Mouse (Mus musculus): ENCODE measurements around the gene Qk. TPM values are rescaled to one million over a fixed set of nuclear protein-coding genes. Genes with fewer than 3 reads are reported as not detected.

Qk gene
- polyA plus RNA-seq, 1 experiment from 2014 or later = 64.6 TPM

DNA sequence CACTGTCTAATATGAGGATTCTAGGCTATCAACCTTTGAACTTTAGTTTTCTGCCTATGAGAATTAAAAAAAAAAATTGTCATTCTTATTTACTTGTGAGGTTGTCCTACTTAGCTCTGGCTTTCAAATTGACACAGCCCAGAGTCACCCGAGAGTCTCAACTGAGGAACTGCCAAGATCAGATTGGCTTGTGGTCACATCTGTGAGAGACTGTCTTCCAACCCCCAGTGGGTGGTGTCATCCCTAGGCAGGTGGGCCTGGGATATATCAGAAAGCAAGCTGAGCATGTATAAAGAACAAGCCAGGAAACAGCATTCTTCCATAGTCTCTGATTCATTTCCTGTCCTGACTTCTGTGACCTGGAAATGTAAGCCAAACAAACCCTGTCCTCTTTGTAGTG is 128.8 kb downstream of the Qk start:
- Histone ChIP-seq H3K4me1 (ENCODE audit: control insufficient read depth, insufficient read depth, low read length) (0 out of 2 replicates have a peak, but pooled peaks cover 3% of the 10 kb centered on the region), H3K9me3 (ENCODE audit: control insufficient read depth, low read length) (no peaks in the 10 kb centered on the region), H3K4me3 (ENCODE audit: low read depth, low read length) (no peak overlapping the region), H3K4me2 (ENCODE audit: low read depth, low read length) (no peak overlapping the region), H3K9ac (replicated peaks; ENCODE audit: low read depth, low read length) (no peak overlapping the region), H3K27me3 (ENCODE audit: control insufficient read depth, insufficient read depth, low read length) (no peaks in the 10 kb centered on the region), H3K36me3 (ENCODE audit: control insufficient read depth, insufficient read depth, low read length) (no peaks in the 10 kb centered on the region), H3K27ac (ENCODE audit: low read depth, low read length) (no peak overlapping the region)
- WGBS = 79% methylated on average over 1 of the region's 1 CpGs
- no peak for ATAC-seq (ENCODE audit: low read depth)

GRCm38 (mm10) chr17:10188481-10188880 is 131.2 kb downstream of the Qk start:
- H3K9ac ChIP-seq (replicated peaks; ENCODE audit: low read depth, low read length) = no peak overlapping the region
- WGBS = 65% methylated on average over 3 of the region's 3 CpGs
- no peaks in the 10 kb centered on the region for H3K27me3 ChIP-seq (ENCODE audit: control insufficient read depth, insufficient read depth, low read length)
- no peaks in the 10 kb centered on the region for H3K36me3 ChIP-seq (ENCODE audit: control insufficient read depth, insufficient read depth, low read length)
- no peak overlapping the region for H3K4me3 ChIP-seq (ENCODE audit: low read depth, low read length)
- H3K4me2 ChIP-seq (ENCODE audit: low read depth, low read length) = no peak overlapping the region
- no peak for ATAC-seq (ENCODE audit: low read depth)
- H3K9me3 ChIP-seq (ENCODE audit: control insufficient read depth, low read length) = no peaks in the 10 kb centered on the region
- H3K4me1 ChIP-seq (ENCODE audit: control insufficient read depth, insufficient read depth, low read length) = 0 out of 2 replicates have a peak, but pooled peaks cover 3% of the 10 kb centered on the region
- H3K27ac ChIP-seq (ENCODE audit: low read depth, low read length) = no peak overlapping the region

- Histone ChIP-seq H3K36me3 (ENCODE audit: control insufficient read depth, insufficient read depth, low read length) (no peaks in the 10 kb centered on the region), H3K4me1 (ENCODE audit: control insufficient read depth, insufficient read depth, low read length) (0 out of 2 replicates have a peak, but pooled peaks cover 3% of the 10 kb centered on the region), H3K4me2 (ENCODE audit: low read depth, low read length) (no peak overlapping the region), H3K9ac (replicated peaks; ENCODE audit: low read depth, low read length) (no peak overlapping the region), H3K27me3 (ENCODE audit: control insufficient read depth, insufficient read depth, low read length) (no peaks in the 10 kb centered on the region), H3K27ac (ENCODE audit: low read depth, low read length) (no peak overlapping the region), H3K9me3 (ENCODE audit: control insufficient read depth, low read length) (no peaks in the 10 kb centered on the region), H3K4me3 (ENCODE audit: low read depth, low read length) (no peak overlapping the region)
- ATAC-seq (ENCODE audit: low read depth) = no peak
- 73% methylated on average over 4 of the region's 4 CpGs for WGBS
These were observed 132.1 kb downstream of the Qk start for GRCm38 (mm10) chr17:10187431-10188020.

GRCm38 (mm10) chr17:10181761-10182160 is 137.9 kb downstream of the Qk start:
- Histone ChIP-seq H3K4me1 (ENCODE audit: control insufficient read depth, insufficient read depth, low read length) (0 out of 2 replicates have a peak, but pooled peaks cover under 1% of the 10 kb centered on the region), H3K9ac (replicated peaks; ENCODE audit: low read depth, low read length) (no peak overlapping the region), H3K4me2 (ENCODE audit: low read depth, low read length) (no peak overlapping the region), H3K36me3 (ENCODE audit: control insufficient read depth, insufficient read depth, low read length) (no peaks in the 10 kb centered on the region), H3K27ac (ENCODE audit: low read depth, low read length) (no peak overlapping the region), H3K4me3 (ENCODE audit: low read depth, low read length) (no peak overlapping the region), H3K27me3 (ENCODE audit: control insufficient read depth, insufficient read depth, low read length) (no peaks in the 10 kb centered on the region), H3K9me3 (ENCODE audit: control insufficient read depth, low read length) (no peaks in the 10 kb centered on the region)
- ATAC-seq (ENCODE audit: low read depth) = no peak
- WGBS = 58% methylated on average over 6 of the region's 6 CpGs

DNA sequence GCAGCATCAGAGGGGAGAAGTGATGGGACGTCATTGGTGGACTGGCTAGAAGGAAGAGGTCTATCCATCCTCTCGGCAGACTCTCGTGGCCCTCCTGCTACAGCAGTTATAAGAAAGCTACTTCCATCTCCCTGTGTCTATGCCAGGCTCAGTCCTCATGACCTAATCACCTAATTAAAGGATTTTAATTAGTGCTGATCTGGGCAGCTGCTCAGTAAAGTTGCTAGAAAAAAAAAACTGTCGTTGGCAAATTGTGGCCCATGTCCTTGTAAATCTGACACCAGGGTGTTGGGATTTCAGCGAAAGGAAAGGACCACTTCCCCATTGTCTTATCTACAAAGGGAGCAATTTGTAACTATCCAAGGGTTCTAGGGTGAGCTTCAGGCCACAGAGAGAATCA is 142.6 kb downstream of the Qk start:
- Histone ChIP-seq H3K9me3 (ENCODE audit: control insufficient read depth, low read length) (no peaks in the 10 kb centered on the region), H3K9ac (replicated peaks; ENCODE audit: low read depth, low read length) (no peak overlapping the region), H3K4me1 (ENCODE audit: control insufficient read depth, insufficient read depth, low read length) (no peaks in the 10 kb centered on the region), H3K4me2 (ENCODE audit: low read depth, low read length) (no peak overlapping the region), H3K27ac (ENCODE audit: low read depth, low read length) (no peak overlapping the region), H3K27me3 (ENCODE audit: control insufficient read depth, insufficient read depth, low read length) (no peaks in the 10 kb centered on the region), H3K4me3 (ENCODE audit: low read depth, low read length) (no peak overlapping the region), H3K36me3 (ENCODE audit: control insufficient read depth, insufficient read depth, low read length) (no peaks in the 10 kb centered on the region)
- WGBS = 33% methylated on average over 5 of the region's 5 CpGs
- no peak for ATAC-seq (ENCODE audit: low read depth)

GRCm38 (mm10) chr17:10161258-10161657 is 158.4 kb downstream of the Qk start:
- no peak overlapping the region for H3K9ac ChIP-seq (replicated peaks; ENCODE audit: low read depth, low read length)
- H3K4me3 ChIP-seq (ENCODE audit: low read depth, low read length) = no peak overlapping the region
- no peaks in the 10 kb centered on the region; the same call in 1 of the 2 replicates for H3K9me3 ChIP-seq (ENCODE audit: control insufficient read depth, low read length)
- no peaks in the 10 kb centered on the region for H3K4me1 ChIP-seq (ENCODE audit: control insufficient read depth, insufficient read depth, low read length)
- no peaks in the 10 kb centered on the region for H3K27me3 ChIP-seq (ENCODE audit: control insufficient read depth, insufficient read depth, low read length)
- no peak overlapping the region for H3K27ac ChIP-seq (ENCODE audit: low read depth, low read length)
- H3K4me2 ChIP-seq (ENCODE audit: low read depth, low read length) = no peak overlapping the region
- H3K36me3 ChIP-seq (ENCODE audit: control insufficient read depth, insufficient read depth, low read length) = no peaks in the 10 kb centered on the region
- ATAC-seq (ENCODE audit: low read depth) = no peak
- 92% methylated on average over 3 of the region's 3 CpGs for WGBS

GRCm38 (mm10) chr17:10160415-10160814 is 159.2 kb downstream of the Qk start:
- Histone ChIP-seq H3K4me2 (ENCODE audit: low read depth, low read length) (no peak overlapping the region), H3K4me3 (ENCODE audit: low read depth, low read length) (no peak overlapping the region), H3K9me3 (ENCODE audit: control insufficient read depth, low read length) (no peaks in the 10 kb centered on the region; the same call in 1 of the 2 replicates), H3K4me1 (ENCODE audit: control insufficient read depth, insufficient read depth, low read length) (no peaks in the 10 kb centered on the region), H3K27me3 (ENCODE audit: control insufficient read depth, insufficient read depth, low read length) (no peaks in the 10 kb centered on the region), H3K27ac (ENCODE audit: low read depth, low read length) (no peak overlapping the region), H3K36me3 (ENCODE audit: control insufficient read depth, insufficient read depth, low read length) (no peaks in the 10 kb centered on the region), H3K9ac (replicated peaks; ENCODE audit: low read depth, low read length) (no peak overlapping the region)
- no peak for ATAC-seq (ENCODE audit: low read depth)
- 93% methylated on average over 6 of the region's 6 CpGs for WGBS

GRCm38 (mm10) chr17:10152808-10153413 is 166.7 kb downstream of the Qk start:
- Histone ChIP-seq H3K27ac (ENCODE audit: low read depth, low read length) (no peak overlapping the region), H3K27me3 (ENCODE audit: control insufficient read depth, insufficient read depth, low read length) (no peaks in the 10 kb centered on the region), H3K4me1 (ENCODE audit: control insufficient read depth, insufficient read depth, low read length) (no peaks in the 10 kb centered on the region), H3K9ac (replicated peaks; ENCODE audit: low read depth, low read length) (no peak overlapping the region), H3K4me3 (ENCODE audit: low read depth, low read length) (no peak overlapping the region), H3K4me2 (ENCODE audit: low read depth, low read length) (no peak overlapping the region), H3K9me3 (ENCODE audit: control insufficient read depth, low read length) (no peaks in the 10 kb centered on the region; the same call in 1 of the 2 replicates), H3K36me3 (ENCODE audit: control insufficient read depth, insufficient read depth, low read length) (no peaks in the 10 kb centered on the region)
- no peak for ATAC-seq (ENCODE audit: low read depth)
- 53% methylated on average over 8 of the region's 8 CpGs for WGBS
